Mouse (Mus musculus): Measurements from ENCODE around the gene Atox1. TPM values are rescaled to one million over a fixed set of nuclear protein-coding genes. Genes with fewer than 3 reads are reported as not detected.

Atox1 gene
- polyA plus RNA-seq, 1 experiment: 237 TPM

GRCm38 (mm10) chr11:55473219-55473618 is 12.2 kb upstream of the Atox1 start:
- no peak for DNase-seq (ENCODE audit: low read depth in 1 of 2, low spot score in 2 of 2)
- WGBS: 53% methylated on average over 3 of the region's 3 CpGs
- Histone ChIP-seq H3K4me3 (ENCODE audit: extremely low read depth, insufficient read depth, insufficient read length) (no peak overlapping the region), H3K27ac (ENCODE audit: insufficient read depth, low read length) (no peak overlapping the region), H3K27me3 (ENCODE audit: control insufficient read depth, insufficient read depth, low read length) (no peaks in the 10 kb centered on the region), H3K36me3 (ENCODE audit: control insufficient read depth, insufficient read depth, low read length) (no peaks in the 10 kb centered on the region; the same call in 1 of the 2 replicates), H3K4me1 (ENCODE audit: control insufficient read depth, insufficient read depth, insufficient read length) (peaks cover 10% of the 10 kb centered on the region; the same call in 1 of the 2 replicates)
- TF ChIP-seq CTCF (IDR thresholded peaks at IDR 0.05; ENCODE audit: extremely low read depth, insufficient read depth, insufficient read length, insufficient replicate concordance) (no peak), POLR2A (IDR thresholded peaks at IDR 0.05; ENCODE audit: low read depth, low read length) (no peak)

- WGBS: 69% methylated on average over 7 of the region's 7 CpGs
- no peak for TF ChIP-seq CTCF (IDR thresholded peaks at IDR 0.05; ENCODE audit: extremely low read depth, insufficient read depth, insufficient read length, insufficient replicate concordance)
- no peak for TF ChIP-seq POLR2A (IDR thresholded peaks at IDR 0.05; ENCODE audit: low read depth, low read length)
- Histone ChIP-seq H3K36me3 (ENCODE audit: control insufficient read depth, insufficient read depth, low read length) (no peaks in the 10 kb centered on the region; the same call in 1 of the 2 replicates), H3K27ac (ENCODE audit: insufficient read depth, low read length) (no peak overlapping the region), H3K4me1 (ENCODE audit: control insufficient read depth, insufficient read depth, insufficient read length) (peaks cover 10% of the 10 kb centered on the region; the same call in 1 of the 2 replicates), H3K27me3 (ENCODE audit: control insufficient read depth, insufficient read depth, low read length) (no peaks in the 10 kb centered on the region), H3K4me3 (ENCODE audit: extremely low read depth, insufficient read depth, insufficient read length) (no peak overlapping the region)
- DNase-seq (ENCODE audit: low read depth in 1 of 2, low spot score in 2 of 2): no peak
Measured at GRCm38 (mm10) chr11:55471467-55471866, 10.4 kb upstream of the Atox1 start.

- WGBS: 10% methylated on average over 8 of the region's 8 CpGs
- no peak for TF ChIP-seq CTCF (IDR thresholded peaks at IDR 0.05; ENCODE audit: extremely low read depth, insufficient read depth, insufficient read length, insufficient replicate concordance)
- TF ChIP-seq POLR2A (IDR thresholded peaks at IDR 0.05; ENCODE audit: low read depth, low read length): no peak
- no peaks in the 10 kb centered on the region; the same call in 1 of the 2 replicates for H3K36me3 ChIP-seq (ENCODE audit: control insufficient read depth, insufficient read depth, low read length)
- H3K27me3 ChIP-seq (ENCODE audit: control insufficient read depth, insufficient read depth, low read length): no peaks in the 10 kb centered on the region
- H3K27ac ChIP-seq (ENCODE audit: insufficient read depth, low read length): no peak overlapping the region
- no peak for DNase-seq (ENCODE audit: low read depth in 1 of 2, low spot score in 2 of 2)
- peaks cover 10% of the 10 kb centered on the region; the same call in 1 of the 2 replicates for H3K4me1 ChIP-seq (ENCODE audit: control insufficient read depth, insufficient read depth, insufficient read length)
- peak overlapping the region; percentile 82 for H3K4me3 ChIP-seq (ENCODE audit: extremely low read depth, insufficient read depth, insufficient read length)
Measured at GRCm38 (mm10) chr11:55470761-55471160, 9.7 kb upstream of the Atox1 start.

- peak in 1 of 2 experiments; percentile 10 for DNase-seq (ENCODE audit: low read depth in 1 of 2, low spot score in 2 of 2)
Measured at GRCm38 (mm10) chr11:55469923-55470691, 9.1 kb upstream of the Atox1 start.

GRCm38 (mm10) chr11:55469048-55469843 is 8.2 kb upstream of the Atox1 start, which contains the start of gene G3bp1:
G3bp1 (plus strand) TSS chr11:55469685.
- H3K36me3 ChIP-seq (ENCODE audit: control insufficient read depth, insufficient read depth, low read length): no peaks in the 10 kb centered on the region; the same call in 1 of the 2 replicates
- peaks cover 10% of the 10 kb centered on the region; the same call in 1 of the 2 replicates for H3K4me1 ChIP-seq (ENCODE audit: control insufficient read depth, insufficient read depth, insufficient read length)
- WGBS: under 1% methylated on average over 57 of the region's 57 CpGs
- peak; percentile 99 to 100 for DNase-seq (ENCODE audit: low read depth in 1 of 2, low spot score in 2 of 2)
- H3K27ac ChIP-seq (ENCODE audit: insufficient read depth, low read length): peak within 1 kb of the TSS; percentile 82
- TF ChIP-seq POLR2A (IDR thresholded peaks at IDR 0.05; ENCODE audit: low read depth, low read length) (peak; percentile 98), CTCF (IDR thresholded peaks at IDR 0.05; ENCODE audit: extremely low read depth, insufficient read depth, insufficient read length, insufficient replicate concordance) (no peak)
- H3K27me3 ChIP-seq (ENCODE audit: control insufficient read depth, insufficient read depth, low read length): no peaks in the 10 kb centered on the region
- peak within 1 kb of the TSS; percentile 82 for H3K4me3 ChIP-seq (ENCODE audit: extremely low read depth, insufficient read depth, insufficient read length)

More at GRCm38 (mm10) chr11:55469923-55470691, 9.1 kb upstream of the Atox1 start:
- H3K4me1 ChIP-seq (ENCODE audit: control insufficient read depth, insufficient read depth, insufficient read length): peaks cover 10% of the 10 kb centered on the region; the same call in 1 of the 2 replicates
- under 1% methylated on average over 46 of the region's 46 CpGs for WGBS
- TF ChIP-seq CTCF (IDR thresholded peaks at IDR 0.05; ENCODE audit: extremely low read depth, insufficient read depth, insufficient read length, insufficient replicate concordance) (no peak), POLR2A (IDR thresholded peaks at IDR 0.05; ENCODE audit: low read depth, low read length) (no peak)
- H3K27ac ChIP-seq (ENCODE audit: insufficient read depth, low read length): peak overlapping the region; percentile 73
- no peaks in the 10 kb centered on the region; the same call in 1 of the 2 replicates for H3K36me3 ChIP-seq (ENCODE audit: control insufficient read depth, insufficient read depth, low read length)
- no peaks in the 10 kb centered on the region for H3K27me3 ChIP-seq (ENCODE audit: control insufficient read depth, insufficient read depth, low read length)
- H3K4me3 ChIP-seq (ENCODE audit: extremely low read depth, insufficient read depth, insufficient read length): peak overlapping the region; percentile 82

GRCm38 (mm10) chr11:55468611-55469047 is 7.6 kb upstream of the Atox1 start:
- Histone ChIP-seq H3K4me3 (ENCODE audit: extremely low read depth, insufficient read depth, insufficient read length) (peak overlapping the region; percentile 66), H3K36me3 (ENCODE audit: control insufficient read depth, insufficient read depth, low read length) (no peaks in the 10 kb centered on the region), H3K4me1 (ENCODE audit: control insufficient read depth, insufficient read depth, insufficient read length) (peaks cover 8% of the 10 kb centered on the region; the same call in 1 of the 2 replicates), H3K27ac (ENCODE audit: insufficient read depth, low read length) (peak overlapping the region; percentile 82), H3K27me3 (ENCODE audit: control insufficient read depth, insufficient read depth, low read length) (no peaks in the 10 kb centered on the region)
- WGBS: under 1% methylated on average over 17 of the region's 17 CpGs
- DNase-seq (ENCODE audit: low read depth in 1 of 2, low spot score in 2 of 2): peak in 1 of 2 experiments; percentile 23
- TF ChIP-seq POLR2A (IDR thresholded peaks at IDR 0.05; ENCODE audit: low read depth, low read length) (no peak), CTCF (IDR thresholded peaks at IDR 0.05; ENCODE audit: extremely low read depth, insufficient read depth, insufficient read length, insufficient replicate concordance) (no peak)

Data from spleen, adult 2 months (tissue).